Mouse (Mus musculus): ENCODE measurements around the gene Edem1. TPM values are rescaled to one million over a fixed set of nuclear protein-coding genes. Genes with fewer than 3 reads are reported as not detected.

Gene Edem1
- 7.3 and 8.3 TPM in 2 replicates for polyA plus RNA-seq (2014; fragmentation: Nextera tagmentation; extraction: Ambion mirVana)

- H3K4me2 ChIP-seq (ENCODE audit: low read length): peak within 1 kb of the TSS; percentile 82
- DNase-seq (peak; percentile 95), ATAC-seq (ENCODE audit: low FRiP score, low TSS enrichment) (peak; percentile 96)
- no peaks in the 10 kb centered on the region for H3K27me3 ChIP-seq (ENCODE audit: control insufficient read depth, insufficient read depth, low read length)
- peaks cover 11% of the 10 kb centered on the region for H3K4me1 ChIP-seq (ENCODE audit: control insufficient read depth, insufficient read depth, low read length)
- no peaks in the 10 kb centered on the region for H3K9me3 ChIP-seq (ENCODE audit: control insufficient read depth, low read length)
- H3K9ac ChIP-seq (replicated peaks; ENCODE audit: low read length): peak within 1 kb of the TSS; percentile 79
- peak within 1 kb of the TSS; percentile 78 for H3K27ac ChIP-seq (replicated peaks; ENCODE audit: low read depth, low read length)
- H3K36me3 ChIP-seq (ENCODE audit: control insufficient read depth, insufficient read depth, low read length): peaks cover 9% of the 10 kb centered on the region
- WGBS: under 1% methylated on average over 66 of the region's 67 CpGs
- peak within 1 kb of the TSS; percentile 92 for H3K4me3 ChIP-seq (replicated peaks; ENCODE audit: low read depth, low read length)
These were observed at the start of gene Edem1 for GRCm38 (mm10) chr6:108828234-108828868. Edem1 (plus strand) TSS chr6:108828641.

DNA sequence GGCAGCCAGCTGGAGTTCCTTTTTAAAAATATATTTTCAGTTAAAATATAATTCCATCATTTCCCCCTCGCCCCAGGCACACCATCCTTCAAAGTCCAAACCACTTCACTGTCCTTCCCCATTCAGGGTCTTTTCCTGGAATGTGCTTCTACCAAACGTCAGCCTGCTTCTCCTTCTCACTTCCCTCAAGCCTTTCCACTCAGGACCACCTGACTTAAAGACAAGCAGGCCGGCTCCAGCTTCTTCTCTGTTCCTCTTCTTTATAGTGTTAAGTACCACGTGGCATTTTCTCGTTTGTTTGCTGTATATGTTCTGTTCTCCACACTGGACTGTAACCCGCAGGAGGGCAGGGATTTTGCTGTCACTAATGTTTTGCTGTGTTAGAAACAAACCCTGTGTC lies 46.6 kb upstream of the Edem1 start:
- no peaks in the 10 kb centered on the region for H3K36me3 ChIP-seq (ENCODE audit: control insufficient read depth, insufficient read depth, low read length)
- H3K4me2 ChIP-seq (ENCODE audit: low read length): no peak overlapping the region
- 74% methylated on average over 6 of the region's 6 CpGs for WGBS

DNA sequence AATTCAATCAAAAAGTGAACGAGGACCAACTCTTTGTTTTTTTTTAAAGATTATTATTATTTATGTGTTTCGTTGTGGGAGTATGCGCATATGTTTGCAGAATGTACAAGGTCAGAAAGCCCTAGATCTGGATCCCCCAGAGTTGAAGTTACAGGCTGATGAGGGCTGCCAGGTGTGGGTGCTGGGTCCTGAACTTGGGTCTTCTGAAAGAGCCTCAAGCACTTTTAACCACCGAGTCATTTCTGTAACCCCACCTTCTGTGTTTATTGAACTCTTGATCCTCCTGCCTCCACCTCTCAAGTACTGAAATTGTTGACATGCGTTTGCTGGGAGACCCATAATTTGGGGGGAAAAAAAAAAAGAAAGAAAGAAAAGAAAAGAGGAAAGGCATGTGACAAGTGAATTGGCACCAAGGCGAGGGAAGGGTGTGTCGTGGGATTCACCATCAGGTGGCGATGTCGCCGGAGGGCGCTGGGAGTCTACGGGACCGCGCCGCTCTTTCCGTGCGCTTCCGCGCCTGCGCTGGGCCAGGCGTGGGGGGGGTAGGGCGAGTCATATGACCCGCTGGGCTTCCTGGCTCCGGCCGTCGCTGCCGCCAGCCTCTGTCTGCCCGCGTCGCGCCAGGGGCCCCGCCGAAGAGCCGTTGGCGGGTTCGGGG lies 45.8 kb upstream of the Edem1 start, which contains the start of gene Arl8b:
Arl8b (plus strand) TSS at position 574 of the 658 bp plus-strand sequence.
- Histone ChIP-seq H3K9ac (replicated peaks; ENCODE audit: low read length) (peak within 1 kb of the TSS; percentile 94), H3K36me3 (ENCODE audit: control insufficient read depth, insufficient read depth, low read length) (no peaks in the 10 kb centered on the region), H3K9me3 (ENCODE audit: control insufficient read depth, low read length) (no peaks in the 10 kb centered on the region), H3K4me1 (ENCODE audit: control insufficient read depth, insufficient read depth, low read length) (peaks cover 14% of the 10 kb centered on the region), H3K27me3 (ENCODE audit: control insufficient read depth, insufficient read depth, low read length) (no peaks in the 10 kb centered on the region), H3K27ac (replicated peaks; ENCODE audit: low read depth, low read length) (peak within 1 kb of the TSS; percentile 85), H3K4me2 (ENCODE audit: low read length) (peak within 1 kb of the TSS; percentile 83), H3K4me3 (replicated peaks; ENCODE audit: low read depth, low read length) (peak within 1 kb of the TSS; percentile 100)
- 12% methylated on average over 31 of the region's 36 CpGs for WGBS
- DNase-seq (peak; percentile 99), ATAC-seq (ENCODE audit: low FRiP score, low TSS enrichment) (peak; percentile 97)

More for the DNA sequence above, 46.6 kb upstream of the Edem1 start:
- Histone ChIP-seq H3K9me3 (ENCODE audit: control insufficient read depth, low read length) (no peaks in the 10 kb centered on the region), H3K4me1 (ENCODE audit: control insufficient read depth, insufficient read depth, low read length) (peaks cover 14% of the 10 kb centered on the region), H3K9ac (replicated peaks; ENCODE audit: low read length) (no peak overlapping the region), H3K27me3 (ENCODE audit: control insufficient read depth, insufficient read depth, low read length) (no peaks in the 10 kb centered on the region), H3K27ac (replicated peaks; ENCODE audit: low read depth, low read length) (no peak overlapping the region), H3K4me3 (replicated peaks; ENCODE audit: low read depth, low read length) (no peak overlapping the region)
- ATAC-seq (ENCODE audit: low FRiP score, low TSS enrichment) (no peak), DNase-seq (no peak)

- under 1% methylated on average over 57 of the region's 57 CpGs for WGBS
- Histone ChIP-seq H3K4me3 (replicated peaks; ENCODE audit: low read depth, low read length) (peak overlapping the region; percentile 100), H3K9ac (replicated peaks; ENCODE audit: low read length) (peak overlapping the region; percentile 94), H3K36me3 (ENCODE audit: control insufficient read depth, insufficient read depth, low read length) (no peaks in the 10 kb centered on the region), H3K9me3 (ENCODE audit: control insufficient read depth, low read length) (no peaks in the 10 kb centered on the region), H3K27ac (replicated peaks; ENCODE audit: low read depth, low read length) (peak overlapping the region; percentile 85), H3K27me3 (ENCODE audit: control insufficient read depth, insufficient read depth, low read length) (no peaks in the 10 kb centered on the region), H3K4me2 (ENCODE audit: low read length) (peak overlapping the region; percentile 83), H3K4me1 (ENCODE audit: control insufficient read depth, insufficient read depth, low read length) (peaks cover 14% of the 10 kb centered on the region)
- peak; percentile 72 for DNase-seq
- peak; percentile 79 for ATAC-seq (ENCODE audit: low FRiP score, low TSS enrichment)
These were observed 45.1 kb upstream of the Edem1 start for GRCm38 (mm10) chr6:108783184-108783881.

DNA sequence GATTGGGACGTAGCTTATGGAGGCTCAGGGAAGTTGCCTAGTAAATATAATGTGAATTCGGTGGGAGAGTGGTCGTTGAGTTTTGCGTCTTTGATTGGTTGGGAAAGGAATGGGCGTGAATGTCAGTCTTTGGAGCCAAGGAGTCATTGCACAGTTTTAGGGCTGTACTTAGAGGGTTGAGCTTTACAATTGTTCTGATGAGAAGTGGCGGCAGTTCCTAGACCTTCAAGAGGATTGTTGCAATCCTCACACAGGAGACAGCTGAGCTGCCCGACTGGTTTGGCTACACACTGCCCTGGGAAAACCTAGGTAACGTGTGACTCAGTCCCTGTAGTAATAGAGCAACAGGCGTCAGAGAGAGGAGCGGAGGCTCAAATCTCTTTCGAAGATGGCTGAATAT lies 44.4 kb upstream of the Edem1 start:
- Histone ChIP-seq H3K27me3 (ENCODE audit: control insufficient read depth, insufficient read depth, low read length) (no peaks in the 10 kb centered on the region), H3K27ac (replicated peaks; ENCODE audit: low read depth, low read length) (no peak overlapping the region), H3K36me3 (ENCODE audit: control insufficient read depth, insufficient read depth, low read length) (no peaks in the 10 kb centered on the region), H3K4me1 (ENCODE audit: control insufficient read depth, insufficient read depth, low read length) (peaks cover 14% of the 10 kb centered on the region), H3K9ac (replicated peaks; ENCODE audit: low read length) (peak overlapping the region; percentile 94), H3K9me3 (ENCODE audit: control insufficient read depth, low read length) (no peaks in the 10 kb centered on the region), H3K4me2 (ENCODE audit: low read length) (peak overlapping the region; percentile 83), H3K4me3 (replicated peaks; ENCODE audit: low read depth, low read length) (peak overlapping the region; percentile 100)
- WGBS: 38% methylated on average over 11 of the region's 11 CpGs
- ATAC-seq (ENCODE audit: low FRiP score, low TSS enrichment): no peak
- no peak for DNase-seq

DNA sequence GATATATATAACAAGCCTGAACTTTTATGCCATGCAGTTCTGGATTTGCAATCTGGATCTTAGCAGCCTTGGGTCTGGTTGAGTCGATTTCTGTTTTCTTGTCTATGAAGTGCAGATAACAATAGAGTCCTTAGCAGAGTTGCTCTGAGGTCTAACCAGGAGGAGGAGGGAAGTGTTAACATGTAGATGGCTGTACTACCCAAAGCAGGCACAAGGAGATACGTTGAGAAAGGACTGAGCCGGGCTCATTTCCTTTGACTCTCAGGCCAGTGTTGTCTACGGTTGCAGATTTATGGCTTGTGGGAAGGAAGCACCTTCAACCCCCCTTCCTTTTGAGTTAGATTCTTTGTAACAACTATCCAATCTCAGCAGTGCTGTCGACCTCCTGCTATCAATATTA lies 43.6 kb upstream of the Edem1 start:
- WGBS: 77% methylated on average over 5 of the region's 5 CpGs
- Histone ChIP-seq H3K27me3 (ENCODE audit: control insufficient read depth, insufficient read depth, low read length) (no peaks in the 10 kb centered on the region), H3K4me3 (replicated peaks; ENCODE audit: low read depth, low read length) (peak overlapping the region; percentile 100; the same call in 1 of the 2 replicates), H3K4me1 (ENCODE audit: control insufficient read depth, insufficient read depth, low read length) (peaks cover 14% of the 10 kb centered on the region), H3K27ac (replicated peaks; ENCODE audit: low read depth, low read length) (no peak overlapping the region), H3K9me3 (ENCODE audit: control insufficient read depth, low read length) (no peaks in the 10 kb centered on the region), H3K9ac (replicated peaks; ENCODE audit: low read length) (0 out of 2 replicates have a peak overlapping the region, but pooled peaks have one; percentile 16), H3K4me2 (ENCODE audit: low read length) (peak overlapping the region; percentile 83), H3K36me3 (ENCODE audit: control insufficient read depth, insufficient read depth, low read length) (no peaks in the 10 kb centered on the region)
- DNase-seq (no peak), ATAC-seq (ENCODE audit: low FRiP score, low TSS enrichment) (no peak)

DNA sequence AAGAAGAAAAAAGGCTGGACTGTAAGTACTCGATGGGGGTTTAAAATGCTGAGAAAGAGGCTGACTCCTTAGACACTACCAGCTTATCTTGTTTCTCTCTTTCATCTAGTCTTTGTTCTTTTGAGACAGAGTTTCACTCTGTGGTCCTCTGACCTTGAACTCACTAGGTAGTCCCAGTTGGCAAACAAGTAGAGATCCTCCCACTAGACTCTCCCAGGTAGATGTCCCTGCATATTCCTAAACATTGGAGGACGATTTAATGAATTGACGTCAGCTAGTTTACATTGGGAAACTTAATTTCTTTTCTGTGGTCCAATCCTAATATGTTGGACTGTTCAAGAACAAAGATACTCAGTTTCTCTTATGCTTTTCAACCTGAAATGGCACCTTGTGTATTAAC lies 42.9 kb upstream of the Edem1 start:
- Histone ChIP-seq H3K4me3 (replicated peaks; ENCODE audit: low read depth, low read length) (no peak overlapping the region), H3K9me3 (ENCODE audit: control insufficient read depth, low read length) (no peaks in the 10 kb centered on the region), H3K27ac (replicated peaks; ENCODE audit: low read depth, low read length) (no peak overlapping the region), H3K9ac (replicated peaks; ENCODE audit: low read length) (no peak overlapping the region), H3K36me3 (ENCODE audit: control insufficient read depth, insufficient read depth, low read length) (no peaks in the 10 kb centered on the region), H3K27me3 (ENCODE audit: control insufficient read depth, insufficient read depth, low read length) (no peaks in the 10 kb centered on the region), H3K4me2 (ENCODE audit: low read length) (0 out of 2 replicates have a peak overlapping the region, but pooled peaks have one; percentile 83), H3K4me1 (ENCODE audit: control insufficient read depth, insufficient read depth, low read length) (peaks cover 14% of the 10 kb centered on the region)
- ATAC-seq (ENCODE audit: low FRiP score, low TSS enrichment) (no peak), DNase-seq (no peak)
- 92% methylated on average over 3 of the region's 3 CpGs for WGBS

GRCm38 (mm10) chr6:108791498-108791897 lies 36.9 kb upstream of the Edem1 start:
- H3K4me3 ChIP-seq (replicated peaks; ENCODE audit: low read depth, low read length): no peak overlapping the region
- 75% methylated on average over 5 of the region's 5 CpGs for WGBS
- H3K27ac ChIP-seq (replicated peaks; ENCODE audit: low read depth, low read length): no peak overlapping the region
- H3K36me3 ChIP-seq (ENCODE audit: control insufficient read depth, insufficient read depth, low read length): no peaks in the 10 kb centered on the region
- no peak overlapping the region for H3K4me2 ChIP-seq (ENCODE audit: low read length)
- no peaks in the 10 kb centered on the region for H3K9me3 ChIP-seq (ENCODE audit: control insufficient read depth, low read length)
- no peak overlapping the region for H3K9ac ChIP-seq (replicated peaks; ENCODE audit: low read length)
- DNase-seq (no peak), ATAC-seq (ENCODE audit: low FRiP score, low TSS enrichment) (no peak)
- H3K4me1 ChIP-seq (ENCODE audit: control insufficient read depth, insufficient read depth, low read length): 0 out of 2 replicates have a peak, but pooled peaks cover under 1% of the 10 kb centered on the region
- H3K27me3 ChIP-seq (ENCODE audit: control insufficient read depth, insufficient read depth, low read length): no peaks in the 10 kb centered on the region
